Mouse (Mus musculus) erythroblast, embryonic 14.5 days (primary cell): ENCODE results near the gene Tmem72.

Experiments used
- GATA1 ChIP-seq: IDR thresholded peaks from 2 replicates; pipeline ENCODE4 v1.6.1; 2012; ENCODE audit warnings: low read length, inconsistent platforms, mixed read lengths
- TAL1 ChIP-seq: IDR thresholded peaks from 3 replicates; pipeline ENCODE4 v1.6.1; 2012; ENCODE audit warnings: low read length, inconsistent platforms, mixed read lengths

- TF ChIP-seq GATA1, result no peak
- TF ChIP-seq TAL1, result no peak
Observed at GRCm38 (mm10) chr6:116666085-116666750, 50.5 kb downstream of the Tmem72 start.
